Mouse (Mus musculus): ENCODE data around the gene Mettl24.

The Mettl24 gene

DNA sequence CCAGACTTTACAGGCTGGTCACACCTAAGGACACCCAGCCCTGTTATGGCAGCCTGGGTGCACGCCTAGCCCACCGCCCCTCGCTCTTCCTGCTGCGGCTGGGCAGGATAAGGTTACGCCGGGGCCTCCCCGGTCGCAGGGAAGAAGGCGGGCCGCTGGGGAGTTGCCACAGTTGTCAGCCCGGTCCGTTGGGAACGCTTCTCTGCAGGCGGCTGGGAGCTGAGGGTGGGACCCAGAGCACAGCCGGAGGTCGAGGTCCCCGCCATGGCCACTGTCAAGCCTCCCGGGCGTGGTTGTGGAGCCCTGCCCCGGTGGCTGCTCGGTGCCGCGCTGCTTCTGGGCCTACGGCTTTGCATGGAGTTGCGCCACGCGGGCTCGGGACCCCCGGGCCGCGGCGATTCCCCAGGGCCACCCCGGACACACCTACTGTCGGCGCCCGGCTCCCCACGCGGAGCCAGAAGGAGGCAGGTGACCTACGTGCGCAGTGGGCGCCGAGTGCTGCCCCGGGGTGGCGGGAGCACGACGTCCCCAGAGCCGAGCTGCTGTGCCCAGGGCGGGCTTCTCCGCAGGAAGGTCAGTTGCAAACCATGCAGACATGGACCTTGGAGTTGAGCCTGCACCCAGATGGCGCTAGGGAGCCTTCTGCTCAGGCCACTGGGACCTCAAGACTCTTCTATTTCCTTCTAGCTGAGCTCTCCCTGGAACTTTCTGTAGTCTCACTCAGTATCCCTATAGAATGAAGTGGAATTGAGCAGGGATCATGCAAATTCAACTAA is at the start of gene Mettl24:
Gene Mettl24, plus strand, starts transcription at position 191 of the 776 bp plus-strand sequence.
- DNase-seq (ENCODE audit: inconsistent age in 2 of 2, low spot score in 1 of 2): peak; percentile 88 to 94

- no peak for DNase-seq (ENCODE audit: inconsistent age in 2 of 2, low spot score in 1 of 2)
Measured at GRCm38 (mm10) chr10:40637331-40637730, 45.8 kb upstream of the Mettl24 start.

- DNase-seq (ENCODE audit: inconsistent age in 2 of 2, low spot score in 1 of 2): peak in 1 of 2 experiments; percentile 22
Measured at GRCm38 (mm10) chr10:40638276-40638675, 44.8 kb upstream of the Mettl24 start.

DNA sequence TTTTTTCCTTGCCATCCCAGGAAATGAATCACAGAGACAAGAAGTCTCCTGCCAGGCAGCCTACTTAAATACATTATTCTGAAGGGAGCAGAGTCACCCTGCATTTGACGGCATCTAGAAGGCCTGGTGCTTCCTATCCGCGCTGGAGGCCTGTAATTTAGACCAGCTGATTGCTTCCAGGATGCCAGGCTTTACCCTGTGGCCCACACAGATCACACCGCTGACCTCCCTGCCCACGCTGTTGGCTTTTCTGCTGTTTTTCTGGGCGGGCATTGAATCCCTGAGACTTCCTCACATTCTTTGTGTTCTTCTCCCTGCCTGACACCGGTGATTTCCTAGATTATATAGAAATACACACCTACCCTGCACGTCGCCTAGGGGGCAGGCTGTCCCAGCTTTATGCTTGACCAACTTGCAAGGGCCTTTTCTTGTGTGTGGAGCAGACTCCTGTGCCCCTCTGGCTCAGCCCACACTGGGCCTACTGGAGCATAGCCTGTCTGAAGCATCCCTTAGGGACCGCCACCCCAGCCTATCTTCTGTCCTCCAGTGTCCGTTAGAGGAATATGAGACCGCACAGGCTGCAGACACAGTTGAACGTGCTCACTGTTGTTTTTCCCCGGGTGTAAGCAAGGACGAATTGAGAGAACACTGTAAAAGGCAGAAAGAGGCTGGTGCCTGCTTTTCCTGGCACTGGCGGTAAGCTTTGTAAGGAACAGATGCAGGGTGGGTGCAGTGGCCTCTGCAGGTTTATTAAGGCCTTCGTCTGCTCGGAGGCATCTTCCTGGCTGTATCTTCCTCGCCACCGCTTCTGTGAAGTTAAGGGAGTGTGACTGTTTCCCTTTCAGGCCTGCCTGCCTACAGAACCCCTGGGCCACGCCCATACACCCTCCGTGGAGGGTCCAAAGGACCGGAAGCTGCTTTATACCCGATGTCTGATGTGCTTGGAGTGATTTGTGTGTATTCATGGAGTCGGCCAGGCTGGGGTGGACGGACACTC is 44.0 kb upstream of the Mettl24 start:
- DNase-seq (ENCODE audit: inconsistent age in 2 of 2, low spot score in 1 of 2): peak in 1 of 2 experiments; percentile 38

DNA sequence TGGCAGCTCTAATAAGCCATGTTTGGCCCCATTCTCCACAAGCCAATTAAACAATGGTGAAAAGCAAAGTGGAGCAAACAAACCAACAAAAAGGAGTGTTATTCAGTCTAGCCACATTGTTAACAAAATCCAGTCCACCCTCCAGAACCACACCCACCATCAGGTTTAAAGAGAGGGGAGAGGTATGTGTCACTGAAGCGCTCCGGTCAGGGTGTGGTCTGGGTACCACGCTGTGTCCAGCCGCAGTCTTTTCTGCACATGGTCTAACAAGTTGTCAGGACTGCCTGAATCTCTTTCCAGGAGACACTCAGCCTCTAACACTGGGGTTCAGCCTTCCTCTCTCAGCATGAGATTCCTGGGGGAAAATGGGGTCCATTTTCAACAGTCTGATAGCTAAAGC is 42.7 kb upstream of the Mettl24 start:
- no peak for DNase-seq (ENCODE audit: inconsistent age in 2 of 2, low spot score in 1 of 2)

GRCm38 (mm10) chr10:40641901-40642300 is 41.2 kb upstream of the Mettl24 start:
- DNase-seq (ENCODE audit: inconsistent age in 2 of 2, low spot score in 1 of 2): no peak

DNA sequence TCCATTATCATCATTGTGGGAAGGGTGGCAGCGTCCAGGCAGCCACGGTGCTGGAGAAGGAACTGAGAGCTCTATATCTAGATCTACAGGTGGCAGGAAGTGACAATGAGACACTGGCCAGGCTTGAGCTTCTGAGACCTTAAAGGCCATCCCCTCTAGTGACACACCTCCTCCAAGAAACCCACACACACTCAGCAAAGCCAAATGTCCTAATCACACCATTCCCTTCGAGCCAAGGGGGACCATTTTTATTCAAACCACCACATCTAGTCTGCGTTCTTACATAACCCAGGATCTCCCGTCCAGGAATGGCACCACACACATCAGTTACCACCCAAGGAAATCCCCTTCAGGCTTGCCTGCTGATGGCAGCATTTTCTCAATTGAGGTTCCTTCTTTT is 40.0 kb upstream of the Mettl24 start:
- DNase-seq (ENCODE audit: inconsistent age in 2 of 2, low spot score in 1 of 2): no peak

GRCm38 (mm10) chr10:40644456-40644855 is 38.6 kb upstream of the Mettl24 start:
- no peak for DNase-seq (ENCODE audit: inconsistent age in 2 of 2, low spot score in 1 of 2)

DNA sequence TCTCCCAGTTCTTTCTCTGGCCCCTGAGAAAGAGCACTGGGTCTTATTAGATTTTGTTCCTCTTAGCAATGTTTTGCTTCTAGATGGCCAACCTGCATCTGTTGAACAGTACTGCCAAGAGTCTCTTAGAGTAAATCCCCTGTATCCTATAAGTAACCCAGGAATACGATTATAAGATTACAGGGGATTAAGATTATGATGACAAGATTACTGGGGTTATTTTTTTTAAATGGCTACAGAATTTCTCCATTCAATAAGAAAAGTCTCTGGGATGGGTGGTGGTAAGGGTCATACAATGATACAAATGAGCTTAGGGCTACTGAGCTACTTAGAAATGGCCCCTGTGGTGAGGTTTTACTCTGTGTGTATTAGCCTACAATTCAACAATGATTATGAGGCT is 37.7 kb upstream of the Mettl24 start:
- DNase-seq (ENCODE audit: inconsistent age in 2 of 2, low spot score in 1 of 2): no peak

GRCm38 (mm10) chr10:40648776-40649175 is 34.3 kb upstream of the Mettl24 start:
- DNase-seq (ENCODE audit: inconsistent age in 2 of 2, low spot score in 1 of 2): no peak

DNA sequence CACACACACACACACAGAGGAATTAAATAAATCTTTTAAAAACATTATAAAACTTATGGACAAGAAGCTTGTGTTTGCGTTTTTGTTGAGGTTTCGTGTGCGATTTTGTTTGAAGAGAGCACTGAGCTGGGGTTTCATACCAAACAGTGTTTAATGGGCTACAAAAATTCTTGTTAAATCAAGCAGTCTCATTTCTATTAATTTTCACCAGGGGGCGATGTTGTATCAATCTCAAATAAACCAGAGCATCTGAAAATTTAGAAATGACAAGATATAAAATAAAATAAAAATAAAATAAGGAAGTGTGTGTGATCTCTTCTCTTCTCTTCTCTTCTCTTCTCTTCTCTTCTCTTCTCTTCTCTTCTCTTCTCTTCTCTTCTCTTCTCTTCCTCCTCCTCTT is 33.4 kb upstream of the Mettl24 start:
- peak in 1 of 2 experiments; percentile 59 for DNase-seq (ENCODE audit: inconsistent age in 2 of 2, low spot score in 1 of 2)

- no peak for DNase-seq (ENCODE audit: inconsistent age in 2 of 2, low spot score in 1 of 2)
Measured at GRCm38 (mm10) chr10:40651676-40652075, 31.4 kb upstream of the Mettl24 start.

GRCm38 (mm10) chr10:40665270-40665669 is 17.8 kb upstream of the Mettl24 start:
- DNase-seq (ENCODE audit: inconsistent age in 2 of 2, low spot score in 1 of 2): no peak

DNA sequence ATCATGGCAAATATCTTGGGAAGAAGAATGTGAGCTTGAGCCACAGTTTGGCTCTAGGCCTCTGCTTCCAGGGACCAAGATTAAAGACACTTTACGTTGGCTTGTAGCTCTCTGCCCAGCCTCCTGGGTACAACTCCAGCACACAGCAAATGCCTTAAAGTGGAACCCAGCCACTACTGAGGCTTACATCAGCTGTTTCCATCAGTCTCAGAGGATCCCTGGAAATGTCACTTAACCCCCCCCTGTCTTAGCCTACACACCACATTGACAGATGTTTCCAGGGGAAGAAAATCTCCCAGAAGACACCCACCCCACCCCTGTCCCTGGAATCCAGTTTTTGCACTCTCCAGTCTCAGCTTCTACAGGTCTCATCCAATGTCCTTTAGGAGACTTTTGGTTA is 16.1 kb upstream of the Mettl24 start:
- no peak for DNase-seq (ENCODE audit: inconsistent age in 2 of 2, low spot score in 1 of 2)

GRCm38 (mm10) chr10:40668640-40669039 is 14.4 kb upstream of the Mettl24 start:
- no peak for DNase-seq (ENCODE audit: inconsistent age in 2 of 2, low spot score in 1 of 2)

DNA sequence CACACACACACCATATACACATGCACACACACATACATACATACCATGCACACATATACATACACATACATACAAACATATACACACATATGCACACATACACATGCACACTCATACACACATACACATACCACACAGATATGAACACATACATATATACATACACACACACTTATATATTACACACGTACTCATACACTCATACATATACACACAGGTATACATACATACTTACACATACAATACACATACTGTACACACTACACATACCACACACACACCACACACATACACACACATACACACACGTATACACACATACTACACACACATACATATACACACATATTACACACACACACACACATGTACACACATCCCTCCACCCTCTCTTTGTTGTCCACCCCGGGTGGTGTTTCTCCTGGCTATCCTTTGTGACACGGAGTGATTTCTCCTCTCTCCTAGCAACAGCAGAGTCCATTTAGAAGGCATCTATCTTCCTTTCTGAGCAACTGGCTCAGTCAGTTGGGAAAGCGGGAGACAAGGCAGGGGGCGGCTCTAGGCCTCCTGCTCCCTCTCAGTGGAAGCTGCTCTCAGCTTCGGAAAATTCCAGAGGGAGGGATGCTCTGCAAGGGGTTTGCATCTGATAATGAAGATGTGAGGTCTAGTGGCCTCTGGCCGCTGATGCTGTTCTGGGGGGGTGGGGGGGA is 10.3 kb upstream of the Mettl24 start:
- no peak for DNase-seq (ENCODE audit: inconsistent age in 2 of 2, low spot score in 1 of 2)

GRCm38 (mm10) chr10:40673297-40673665 is 9.8 kb upstream of the Mettl24 start:
- DNase-seq (ENCODE audit: inconsistent age in 2 of 2, low spot score in 1 of 2): no peak

DNA sequence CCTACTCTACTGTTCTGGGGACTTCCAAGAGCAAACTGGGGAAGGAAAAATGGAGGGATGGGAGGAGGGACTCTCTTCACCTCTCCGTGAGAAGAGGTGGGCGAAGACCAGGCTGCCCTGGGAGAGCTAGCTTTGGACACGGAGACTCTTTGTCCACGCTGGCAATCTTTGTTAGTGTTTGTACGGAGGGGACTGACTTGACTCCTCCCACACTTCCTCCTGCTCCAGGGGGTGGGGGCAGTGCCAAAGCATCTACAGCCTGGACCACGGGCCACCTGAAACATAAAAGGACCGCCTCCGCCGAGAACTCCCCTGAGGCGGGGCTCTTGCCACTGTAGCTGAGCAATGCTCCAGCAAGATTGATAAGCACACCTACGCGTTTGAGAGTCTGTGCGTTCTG is 8.9 kb upstream of the Mettl24 start:
- no peak for DNase-seq (ENCODE audit: inconsistent age in 2 of 2, low spot score in 1 of 2)

GRCm38 (mm10) chr10:40675921-40676320 is 7.2 kb upstream of the Mettl24 start:
- peak; percentile 25 to 72 for DNase-seq (ENCODE audit: inconsistent age in 2 of 2, low spot score in 1 of 2)

DNA sequence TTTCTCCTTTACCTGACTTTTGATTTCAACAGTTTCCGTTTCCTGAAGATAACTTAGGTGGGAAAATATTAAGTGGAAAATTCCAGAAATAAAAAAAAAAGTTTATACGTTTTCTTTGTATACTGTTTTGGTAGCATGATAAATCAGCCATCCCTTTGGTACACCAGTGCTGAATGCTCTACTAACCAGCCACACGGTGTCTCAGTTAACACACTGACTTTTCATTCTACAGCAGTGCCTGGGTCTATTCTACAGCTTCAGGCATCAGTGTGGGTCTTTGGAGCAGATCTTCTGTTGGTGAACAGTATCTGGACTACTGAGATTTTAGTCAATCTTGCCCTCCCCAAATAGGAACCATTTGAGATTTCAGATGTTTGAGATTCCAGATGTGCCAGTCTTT is 4.6 kb upstream of the Mettl24 start:
- DNase-seq (ENCODE audit: inconsistent age in 2 of 2, low spot score in 1 of 2): no peak

DNA sequence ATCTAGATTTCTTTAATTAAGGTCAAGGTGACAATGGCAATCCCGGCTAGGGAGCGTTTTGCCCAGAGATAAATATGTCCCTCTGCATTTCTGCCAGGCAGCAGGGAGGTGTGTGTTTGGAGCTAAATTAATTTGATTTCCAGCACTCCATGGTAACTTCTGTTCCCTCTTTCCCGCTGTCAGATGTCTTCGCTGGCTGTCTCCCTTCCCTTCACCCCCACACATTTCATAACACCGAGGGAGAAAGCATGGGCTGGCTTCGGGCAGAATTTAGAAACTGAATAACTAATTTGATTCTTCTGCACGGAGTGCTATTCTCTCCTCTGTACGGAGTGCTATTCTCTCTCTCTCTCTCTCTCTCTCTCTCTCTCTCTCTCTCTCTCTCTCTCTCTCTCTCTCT is 612 bp upstream of the Mettl24 start:
- DNase-seq (ENCODE audit: inconsistent age in 2 of 2, low spot score in 1 of 2): peak in 1 of 2 experiments; percentile 50
